Mouse (Mus musculus): Measurements from ENCODE around the gene Tmprss7.

Tmprss7 gene

GRCm38 (mm10) chr16:45693558-45693957 is at the start of gene Tmprss7:
Gene Tmprss7 (minus strand): TSS chr16:45693658.
- no peak for DNase-seq

- peak; percentile 98 for DNase-seq
Measured at GRCm38 (mm10) chr16:45742615-45743476, 49.4 kb upstream of the Tmprss7 start, which contains the start of gene Abhd10. Gene Abhd10 (minus strand): TSS chr16:45742955.

- DNase-seq, result no peak
Measured at GRCm38 (mm10) chr16:45737880-45738279, 44.4 kb upstream of the Tmprss7 start.

- no peak for DNase-seq
Measured at GRCm38 (mm10) chr16:45736724-45737123, 43.3 kb upstream of the Tmprss7 start.

GRCm38 (mm10) chr16:45729163-45729562 is 35.7 kb upstream of the Tmprss7 start:
- peak; percentile 32 for DNase-seq

GRCm38 (mm10) chr16:45724742-45725102 is 31.3 kb upstream of the Tmprss7 start:
- DNase-seq, result no peak

- DNase-seq, result peak; percentile 40
Measured at GRCm38 (mm10) chr16:45724061-45724741, 30.7 kb upstream of the Tmprss7 start, which contains the start of gene Tagln3. Gene Tagln3 (minus strand): TSS chr16:45724608.

GRCm38 (mm10) chr16:45723172-45723901 is 29.9 kb upstream of the Tmprss7 start:
- DNase-seq, result no peak

GRCm38 (mm10) chr16:45722460-45722951 is 29.0 kb upstream of the Tmprss7 start:
- no peak for DNase-seq

- no peak for DNase-seq
Measured at GRCm38 (mm10) chr16:45720022-45720630, 26.7 kb upstream of the Tmprss7 start.

GRCm38 (mm10) chr16:45718296-45718695 is 24.8 kb upstream of the Tmprss7 start:
- no peak for DNase-seq

GRCm38 (mm10) chr16:45714489-45715150 is 21.2 kb upstream of the Tmprss7 start:
- no peak for DNase-seq

GRCm38 (mm10) chr16:45713878-45714277 is 20.4 kb upstream of the Tmprss7 start:
- no peak for DNase-seq

GRCm38 (mm10) chr16:45713261-45713660 is 19.8 kb upstream of the Tmprss7 start:
- no peak for DNase-seq

GRCm38 (mm10) chr16:45711263-45711662 is 17.8 kb upstream of the Tmprss7 start:
- peak; percentile 25 for DNase-seq

- DNase-seq, result no peak
Measured at GRCm38 (mm10) chr16:45699301-45699700, 5.8 kb upstream of the Tmprss7 start.

GRCm38 (mm10) chr16:45697996-45698395 is 4.5 kb upstream of the Tmprss7 start:
- DNase-seq, result no peak

GRCm38 (mm10) chr16:45695445-45696160 is 2.1 kb upstream of the Tmprss7 start:
- DNase-seq, result no peak

GRCm38 (mm10) chr16:45692851-45693250 is 607 bp downstream of the Tmprss7 start:
- DNase-seq, result no peak

- DNase-seq, result no peak
Measured at GRCm38 (mm10) chr16:45690178-45690577, 3.3 kb downstream of the Tmprss7 start.

- no peak for DNase-seq
Measured at GRCm38 (mm10) chr16:45686833-45687232, 6.6 kb downstream of the Tmprss7 start.
